Mouse (Mus musculus): ENCODE measurements at regions not wholly inside any gene's neighbourhood (a gene's known extent, or its start where the extent isn't known, plus 50 kb on each side); places are given as distances from the start of the nearest gene placed in this dataset.

DNA sequence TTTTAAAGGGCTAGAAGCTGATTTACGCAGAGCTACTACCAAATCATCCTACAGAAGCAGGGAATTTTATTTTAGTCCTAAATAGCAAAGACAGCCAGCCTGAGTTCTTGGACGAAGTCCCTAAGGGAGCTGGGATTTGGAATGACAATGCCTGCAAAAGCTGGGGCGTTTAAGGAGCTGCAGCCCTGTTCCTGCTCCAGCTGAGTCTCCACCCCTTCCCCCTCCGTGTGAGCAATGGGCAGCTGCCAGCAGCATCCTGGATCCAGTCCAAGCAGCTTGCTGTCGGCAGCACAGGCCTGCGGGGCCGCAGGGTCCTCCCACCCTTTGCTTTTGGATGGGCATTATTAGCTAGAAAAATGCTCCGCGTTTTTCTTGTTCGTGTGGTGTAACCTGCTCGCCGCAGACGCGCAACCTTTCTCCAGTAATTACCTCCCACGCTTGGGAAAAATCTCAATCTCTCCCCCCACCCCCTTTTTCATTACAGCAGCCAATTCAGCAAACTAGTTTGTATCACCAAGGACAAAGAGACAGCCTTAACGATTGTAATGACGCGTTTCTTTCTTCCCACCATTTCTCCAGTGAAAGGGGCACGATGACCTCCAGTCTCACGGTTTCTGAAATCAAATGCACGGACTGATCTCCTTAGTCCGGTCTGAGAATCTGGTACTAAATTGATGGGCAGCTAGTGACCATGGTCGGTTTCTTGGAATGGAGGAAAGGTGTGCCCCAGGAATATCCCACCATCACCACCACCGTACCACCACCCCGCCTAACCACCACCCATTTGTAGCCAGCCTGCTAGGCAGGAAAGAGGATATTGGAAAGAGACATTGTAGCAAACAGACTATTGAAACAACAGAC is 78.5 kb upstream of the Med14 start:
- Histone ChIP-seq H3K4me3 (replicated peaks) (peak overlapping the region; percentile 84), H3K9me3 (no peaks in the 10 kb centered on the region), H3K27me3 (replicated peaks) (peaks cover 9% of the 10 kb centered on the region), H3K4me1 (peaks cover 16% of the 10 kb centered on the region), H3K36me3 (replicated peaks; ENCODE audit: low read length) (no peaks in the 10 kb centered on the region)
- TF ChIP-seq GATA1 (IDR thresholded peaks at IDR 0.05; ENCODE audit: borderline replicate concordance, low read length) (no peak), FLI1 (IDR thresholded peaks at IDR 0.05; ENCODE audit: low read length) (no peak)

DNA sequence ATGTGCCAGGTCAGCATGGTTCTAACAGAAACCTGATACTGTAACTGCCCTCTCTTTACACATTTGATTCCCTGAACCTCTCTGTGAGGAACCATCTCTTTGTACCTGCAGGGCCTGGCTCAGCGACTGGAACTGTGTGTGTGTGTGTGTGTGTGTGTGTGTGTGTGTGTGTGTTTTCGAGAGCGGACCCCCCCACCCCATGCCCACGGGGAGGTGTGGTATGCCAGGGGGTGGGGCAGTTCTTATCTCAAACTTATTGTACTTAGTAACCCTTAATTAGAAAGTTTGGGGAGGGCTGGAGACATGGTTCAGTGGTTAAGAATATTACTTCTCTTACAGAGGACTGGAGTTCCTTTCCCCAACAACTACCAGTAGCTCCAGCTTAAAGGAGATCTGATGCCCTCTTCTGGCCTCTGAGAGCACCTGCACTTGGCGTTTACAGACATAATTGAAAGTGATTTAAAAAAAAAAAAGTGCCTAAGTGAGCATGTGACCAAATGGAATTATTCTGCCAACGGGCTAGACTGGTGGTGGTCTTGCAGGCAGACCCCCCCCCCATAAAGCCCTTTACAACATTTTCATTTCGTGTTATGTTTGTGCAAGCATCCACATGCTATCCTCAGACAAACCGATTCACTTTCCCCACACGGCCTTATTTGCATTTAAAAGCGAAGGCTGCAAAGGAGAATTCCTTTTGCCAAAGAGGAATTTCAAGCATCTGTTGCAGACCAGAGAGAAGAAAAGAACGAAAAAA is 77.7 kb upstream of the Med14 start:
- Histone ChIP-seq H3K9me3 (no peaks in the 10 kb centered on the region), H3K36me3 (replicated peaks; ENCODE audit: low read length) (no peaks in the 10 kb centered on the region), H3K4me1 (peaks cover 15% of the 10 kb centered on the region), H3K4me3 (replicated peaks) (peak overlapping the region; percentile 84), H3K27me3 (replicated peaks) (peaks cover 8% of the 10 kb centered on the region)
- TF ChIP-seq GATA1 (IDR thresholded peaks at IDR 0.05; ENCODE audit: borderline replicate concordance, low read length), result no peak
- no peak for TF ChIP-seq FLI1 (IDR thresholded peaks at IDR 0.05; ENCODE audit: low read length)

DNA sequence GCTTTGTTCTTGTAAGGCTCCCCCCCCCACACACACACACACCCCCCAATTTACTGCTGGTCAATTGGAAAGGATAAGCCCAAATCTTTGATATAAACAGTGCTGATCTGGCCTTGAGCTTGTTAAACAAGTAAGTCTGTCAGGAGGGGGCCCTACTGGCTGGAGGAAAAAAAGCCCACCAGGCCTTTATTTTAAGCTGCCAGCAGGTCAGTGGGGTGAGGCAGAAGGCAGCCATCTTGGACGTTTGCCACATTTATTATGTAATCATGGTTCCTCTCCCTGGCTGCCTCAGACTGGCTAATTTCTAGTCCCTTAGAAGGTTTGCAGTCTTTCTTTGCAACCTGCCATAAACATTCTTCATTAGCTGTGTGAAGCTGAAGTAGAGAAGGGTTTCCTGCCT is 75.9 kb upstream of the Med14 start:
- Histone ChIP-seq H3K4me1 (peaks cover 10% of the 10 kb centered on the region), H3K4me3 (replicated peaks) (no peak overlapping the region), H3K27me3 (replicated peaks) (peaks cover 6% of the 10 kb centered on the region), H3K36me3 (replicated peaks; ENCODE audit: low read length) (no peaks in the 10 kb centered on the region), H3K9me3 (no peaks in the 10 kb centered on the region)
- no peak for TF ChIP-seq FLI1 (IDR thresholded peaks at IDR 0.05; ENCODE audit: low read length)
- no peak for TF ChIP-seq GATA1 (IDR thresholded peaks at IDR 0.05; ENCODE audit: borderline replicate concordance, low read length)

DNA sequence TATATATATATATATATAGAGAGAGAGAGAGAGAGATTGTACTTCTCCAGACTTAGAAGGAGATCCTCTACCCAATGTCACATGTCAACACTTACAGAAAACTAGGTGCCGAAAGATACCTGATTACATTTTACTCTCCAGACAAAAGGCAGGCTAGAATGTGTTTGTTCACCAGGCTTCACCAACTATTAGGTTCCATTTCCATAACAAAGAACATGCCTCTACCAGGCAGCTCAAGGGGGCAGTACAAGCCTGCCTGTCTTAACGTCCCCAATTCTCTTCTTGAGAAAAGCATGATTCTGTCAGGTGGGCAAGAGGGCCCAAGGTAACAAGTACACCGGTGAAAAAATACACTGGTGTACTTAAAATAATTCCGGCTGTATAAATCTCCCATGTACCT is 72.8 kb upstream of the Med14 start:
- peaks cover 6% of the 10 kb centered on the region for H3K4me1 ChIP-seq
- no peaks in the 10 kb centered on the region for H3K36me3 ChIP-seq (replicated peaks; ENCODE audit: low read length)
- TF ChIP-seq GATA1 (IDR thresholded peaks at IDR 0.05; ENCODE audit: borderline replicate concordance, low read length), result no peak
- no peak for TF ChIP-seq FLI1 (IDR thresholded peaks at IDR 0.05; ENCODE audit: low read length)
- no peak overlapping the region for H3K4me3 ChIP-seq (replicated peaks)
- peaks cover 4% of the 10 kb centered on the region for H3K9me3 ChIP-seq
- H3K27me3 ChIP-seq (replicated peaks), result peaks cover 8% of the 10 kb centered on the region

DNA sequence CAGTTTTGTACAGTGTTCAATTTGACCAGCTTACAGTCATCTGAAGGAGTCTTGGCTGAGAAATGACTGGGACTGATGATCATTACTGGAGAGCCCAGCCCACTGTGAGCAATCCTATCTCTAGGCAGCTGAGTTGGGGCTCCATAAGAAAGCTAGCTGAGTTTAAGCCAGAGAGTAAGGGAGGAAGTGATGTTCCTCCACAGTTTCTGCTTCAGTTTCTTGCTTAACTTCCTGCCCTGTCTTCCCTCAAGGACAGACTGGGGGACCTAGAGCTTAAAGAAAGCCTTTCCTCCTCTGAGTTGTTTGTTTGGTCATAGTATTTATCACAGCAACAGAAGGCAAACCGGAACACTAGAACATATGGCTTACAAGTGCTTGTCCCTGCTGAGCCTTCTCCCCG is 70.8 kb upstream of the Med14 start:
- no peak overlapping the region for H3K4me3 ChIP-seq (replicated peaks)
- H3K27me3 ChIP-seq (replicated peaks), result peaks cover 8% of the 10 kb centered on the region
- TF ChIP-seq FLI1 (IDR thresholded peaks at IDR 0.05; ENCODE audit: low read length), result no peak
- TF ChIP-seq GATA1 (IDR thresholded peaks at IDR 0.05; ENCODE audit: borderline replicate concordance, low read length), result no peak
- H3K4me1 ChIP-seq, result peaks cover 6% of the 10 kb centered on the region
- no peaks in the 10 kb centered on the region for H3K36me3 ChIP-seq (replicated peaks; ENCODE audit: low read length)
- H3K9me3 ChIP-seq, result peaks cover 4% of the 10 kb centered on the region

DNA sequence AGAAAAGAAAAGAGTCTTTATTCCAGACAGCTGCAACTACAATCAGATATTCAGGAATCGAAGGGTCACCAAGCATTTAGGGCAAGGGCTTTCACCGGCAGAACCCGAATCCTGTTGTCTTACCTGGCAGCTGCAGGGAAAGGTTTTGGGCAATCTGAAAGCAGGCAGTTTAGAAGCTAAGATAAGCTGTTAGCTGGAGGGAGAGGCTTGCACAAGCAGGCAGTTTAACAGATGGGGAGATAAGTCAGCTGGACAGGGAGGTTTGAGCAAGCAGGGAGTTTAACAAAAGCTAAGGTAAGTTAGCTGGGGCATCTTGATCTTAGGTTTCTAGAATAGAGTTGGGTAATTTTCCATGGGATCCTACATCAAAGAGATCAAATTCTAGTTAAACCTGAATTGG is 67.3 kb upstream of the Med14 start:
- Histone ChIP-seq H3K4me1 (peaks cover 9% of the 10 kb centered on the region), H3K27me3 (replicated peaks) (peaks cover 11% of the 10 kb centered on the region), H3K36me3 (replicated peaks; ENCODE audit: low read length) (no peaks in the 10 kb centered on the region), H3K4me3 (replicated peaks) (no peak overlapping the region), H3K9me3 (peaks cover 4% of the 10 kb centered on the region)
- TF ChIP-seq GATA1 (IDR thresholded peaks at IDR 0.05; ENCODE audit: borderline replicate concordance, low read length) (no peak), FLI1 (IDR thresholded peaks at IDR 0.05; ENCODE audit: low read length) (no peak)

DNA sequence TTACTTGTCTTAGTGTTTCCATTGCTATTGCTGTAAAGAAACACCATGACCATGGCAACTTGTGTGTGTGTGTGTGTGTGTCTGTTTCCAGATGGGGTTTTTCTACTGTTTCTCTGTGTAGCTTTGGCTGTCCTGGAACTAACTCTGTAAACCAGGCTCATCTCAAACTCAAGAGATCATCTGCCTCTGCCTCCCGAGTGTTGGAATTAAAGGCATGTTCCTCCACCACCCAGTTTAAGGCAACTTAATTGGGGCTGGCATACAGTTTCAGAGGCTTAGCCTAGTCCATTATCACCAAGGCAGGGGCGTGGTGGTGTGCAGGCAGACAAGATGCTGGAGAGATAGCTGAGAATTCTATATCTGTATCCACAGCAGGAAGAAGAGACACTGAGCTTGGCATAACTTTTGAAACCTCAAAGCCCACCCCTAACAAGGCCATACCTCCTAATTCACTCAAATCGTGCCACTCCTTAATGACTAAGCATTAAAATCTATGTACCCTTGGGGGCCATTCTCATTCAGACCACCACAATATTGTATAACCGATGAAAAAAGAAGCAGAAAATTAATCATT is 65.5 kb upstream of the Med14 start:
- Histone ChIP-seq H3K9me3 (peaks cover 4% of the 10 kb centered on the region), H3K27me3 (replicated peaks) (peaks cover 14% of the 10 kb centered on the region), H3K4me3 (replicated peaks) (no peak overlapping the region), H3K4me1 (0 out of 2 replicates have a peak, but pooled peaks cover 3% of the 10 kb centered on the region), H3K36me3 (replicated peaks; ENCODE audit: low read length) (no peaks in the 10 kb centered on the region)
- TF ChIP-seq FLI1 (IDR thresholded peaks at IDR 0.05; ENCODE audit: low read length) (no peak), GATA1 (IDR thresholded peaks at IDR 0.05; ENCODE audit: borderline replicate concordance, low read length) (no peak)

DNA sequence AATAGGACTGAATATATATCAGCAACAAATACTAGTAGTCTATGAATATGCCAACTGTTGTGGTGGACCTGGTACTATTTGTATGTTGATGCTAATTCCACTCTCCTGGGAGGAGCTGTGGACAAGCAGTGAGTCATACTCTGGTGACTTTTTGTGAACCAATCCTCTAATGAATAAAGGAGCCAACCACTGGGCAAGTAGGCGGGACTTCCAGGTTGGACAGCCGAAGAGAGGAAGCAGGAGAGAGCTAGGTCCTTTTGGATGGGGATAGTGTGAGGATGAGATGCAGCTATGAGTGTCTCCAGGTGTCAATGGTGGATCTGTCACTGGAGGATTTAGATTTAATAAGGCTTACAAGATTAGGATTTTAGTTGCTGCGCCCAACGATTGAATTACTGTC is 64.8 kb upstream of the Med14 start:
- H3K4me3 ChIP-seq (replicated peaks), result no peak overlapping the region
- H3K36me3 ChIP-seq (replicated peaks; ENCODE audit: low read length), result no peaks in the 10 kb centered on the region
- H3K9me3 ChIP-seq, result peaks cover 4% of the 10 kb centered on the region
- TF ChIP-seq GATA1 (IDR thresholded peaks at IDR 0.05; ENCODE audit: borderline replicate concordance, low read length) (no peak), FLI1 (IDR thresholded peaks at IDR 0.05; ENCODE audit: low read length) (no peak)
- 0 out of 2 replicates have a peak, but pooled peaks cover 3% of the 10 kb centered on the region for H3K4me1 ChIP-seq
- peaks cover 19% of the 10 kb centered on the region for H3K27me3 ChIP-seq (replicated peaks)

DNA sequence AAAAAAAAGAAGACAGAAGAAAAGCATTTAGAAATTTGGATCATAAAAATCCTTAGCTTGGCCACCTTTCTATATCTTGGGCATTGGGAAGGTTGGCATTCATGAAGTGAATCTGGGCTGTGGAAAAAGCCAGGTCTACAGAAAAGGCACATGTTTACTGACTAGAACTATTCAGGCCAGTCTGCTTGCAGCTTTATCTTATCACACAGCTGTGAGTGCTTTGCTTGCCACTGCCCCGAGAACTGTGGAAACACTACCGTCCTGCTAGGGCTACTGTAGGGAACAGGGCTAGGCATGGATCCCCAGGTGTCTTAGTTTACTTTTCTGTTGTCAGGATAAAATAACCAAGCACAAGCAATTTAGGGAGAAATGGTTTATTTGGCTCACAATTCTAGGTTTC is 63.4 kb upstream of the Med14 start:
- Histone ChIP-seq H3K27me3 (replicated peaks) (peaks cover 20% of the 10 kb centered on the region), H3K36me3 (replicated peaks; ENCODE audit: low read length) (no peaks in the 10 kb centered on the region), H3K4me1 (0 out of 2 replicates have a peak, but pooled peaks cover 3% of the 10 kb centered on the region), H3K9me3 (no peaks in the 10 kb centered on the region), H3K4me3 (replicated peaks) (no peak overlapping the region)
- TF ChIP-seq GATA1 (IDR thresholded peaks at IDR 0.05; ENCODE audit: borderline replicate concordance, low read length) (no peak), FLI1 (IDR thresholded peaks at IDR 0.05; ENCODE audit: low read length) (no peak)
